Mouse (Mus musculus): ENCODE results near the gene Fzd7. TPM values are rescaled to one million over a fixed set of nuclear protein-coding genes. Genes with fewer than 3 reads are reported as not detected.

Fzd7 gene
- polyA plus RNA-seq, 1 experiment from 2014 or later = 5.4 TPM

DNA sequence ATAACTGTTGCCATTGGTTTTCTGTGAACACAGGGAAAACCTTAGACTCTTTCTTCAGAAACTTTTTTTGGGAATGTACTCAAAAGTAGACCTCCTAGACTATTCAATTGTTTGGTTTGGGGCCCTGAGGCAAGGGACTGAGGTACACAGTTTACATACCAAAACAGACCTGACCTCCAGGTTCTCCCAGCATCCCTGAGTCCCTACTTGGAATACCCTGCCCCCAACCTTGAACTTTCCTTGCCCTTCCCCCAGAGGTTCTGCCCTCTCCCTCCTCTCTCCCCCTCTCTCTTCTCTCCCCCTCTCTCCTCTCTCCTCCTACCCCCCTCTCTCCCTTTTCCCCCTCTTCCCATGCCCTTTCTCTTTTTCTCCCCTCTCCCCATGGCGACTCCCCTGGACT lies 40.2 kb downstream of the Fzd7 start:
- H3K4me3 ChIP-seq (ENCODE audit: control insufficient read depth in 1 of 2, insufficient read depth in 1 of 2, low read depth in 1 of 2, low read length in 2 of 2) = no peak overlapping the region
- no peak overlapping the region for H3K27ac ChIP-seq (replicated peaks in 1 of 2; ENCODE audit: control insufficient read depth in 1 of 2, insufficient read depth in 1 of 2, low read depth in 2 of 2, low read length in 2 of 2)
- no peaks in the 10 kb centered on the region for H3K9me3 ChIP-seq (ENCODE audit: control insufficient read depth, low read length)
- H3K4me1 ChIP-seq (ENCODE audit: control insufficient read depth in 2 of 2, insufficient read depth in 2 of 2, low read length in 2 of 2) = peaks cover 0 to 7% of the 10 kb centered on the region in 2 experiments; a peak in 1 of 4 replicates
- H3K36me3 ChIP-seq (ENCODE audit: control insufficient read depth, insufficient read depth, low read length) = no peaks in the 10 kb centered on the region
- 40% methylated on average over 1 of the region's 1 CpGs for WGBS
- H3K9ac ChIP-seq (ENCODE audit: low read length) = no peak overlapping the region
- H3K4me2 ChIP-seq (ENCODE audit: low read length) = no peak overlapping the region
- H3K27me3 ChIP-seq (ENCODE audit: control insufficient read depth, insufficient read depth, low read length) = no peaks in the 10 kb centered on the region
- ATAC-seq (ENCODE audit: insufficient number of reproducible peaks, insufficient read depth, low FRiP score, low read depth) = no peak

DNA sequence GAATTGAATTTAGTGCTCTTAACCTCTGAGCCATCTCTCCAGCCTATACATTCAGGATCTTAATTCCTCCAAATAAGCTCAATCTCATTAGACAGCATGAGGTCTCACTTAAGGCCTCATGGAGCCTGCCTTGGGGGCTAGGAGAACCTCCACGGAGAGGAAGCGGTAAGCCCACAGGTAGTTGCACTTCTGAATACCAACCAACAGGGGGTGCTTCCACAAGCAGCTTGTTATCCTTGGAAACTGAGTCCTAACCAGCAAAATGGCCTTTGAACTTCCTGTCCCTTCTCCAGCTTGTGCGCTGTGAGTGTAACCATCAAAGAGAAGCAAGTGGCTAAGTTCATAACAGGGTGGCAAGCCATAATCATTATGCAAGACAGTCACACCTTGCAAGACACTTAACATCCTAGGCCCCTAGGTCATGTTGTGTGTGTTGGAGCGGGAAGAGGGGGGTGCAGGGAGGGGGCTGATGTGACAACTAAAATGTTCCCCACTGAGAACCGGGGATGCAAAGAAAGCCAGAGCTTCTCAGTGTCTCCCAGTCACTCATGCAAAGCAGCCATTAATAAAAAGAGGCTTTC lies 41.2 kb downstream of the Fzd7 start:
- H3K4me3 ChIP-seq (ENCODE audit: control insufficient read depth in 1 of 2, insufficient read depth in 1 of 2, low read depth in 1 of 2, low read length in 2 of 2) = no peak overlapping the region

DNA sequence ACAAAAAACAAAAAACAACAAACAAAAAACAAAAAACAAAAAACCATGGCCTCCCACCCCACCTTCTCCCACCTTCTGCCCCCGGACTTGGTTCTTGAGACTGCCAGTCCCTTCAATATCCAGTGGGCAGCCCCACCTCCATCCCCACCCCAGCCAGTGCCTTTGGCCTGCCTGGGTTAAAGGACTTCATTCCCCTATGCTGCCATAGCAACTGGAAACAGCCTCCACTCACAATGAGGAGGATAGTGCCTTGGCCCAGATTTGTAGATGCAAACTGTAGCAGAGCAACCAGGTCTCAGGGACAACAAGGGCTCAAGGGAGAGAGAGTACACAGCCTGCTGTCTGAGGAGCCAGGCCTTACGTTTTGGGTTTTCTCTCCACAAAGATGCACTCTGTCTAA lies 41.8 kb downstream of the Fzd7 start:
- Histone ChIP-seq H3K27me3 (ENCODE audit: control insufficient read depth, insufficient read depth, low read length) (no peaks in the 10 kb centered on the region), H3K36me3 (ENCODE audit: control insufficient read depth, insufficient read depth, low read length) (no peaks in the 10 kb centered on the region), H3K9me3 (ENCODE audit: control insufficient read depth, low read length) (no peaks in the 10 kb centered on the region), H3K9ac (ENCODE audit: low read length) (no peak overlapping the region), H3K4me2 (ENCODE audit: low read length) (no peak overlapping the region), H3K4me3 (ENCODE audit: control insufficient read depth in 1 of 2, insufficient read depth in 1 of 2, low read depth in 1 of 2, low read length in 2 of 2) (no peak overlapping the region), H3K4me1 (ENCODE audit: control insufficient read depth in 2 of 2, insufficient read depth in 2 of 2, low read length in 2 of 2) (peaks cover 0 to 7% of the 10 kb centered on the region in 2 experiments; a peak in 1 of 4 replicates), H3K27ac (replicated peaks in 1 of 2; ENCODE audit: control insufficient read depth in 1 of 2, insufficient read depth in 1 of 2, low read depth in 2 of 2, low read length in 2 of 2) (no peak overlapping the region)
- no peak for ATAC-seq (ENCODE audit: insufficient number of reproducible peaks, insufficient read depth, low FRiP score, low read depth)
- WGBS = 65% methylated on average over 2 of the region's 2 CpGs

More for the DNA sequence above, 41.2 kb downstream of the Fzd7 start:
- H3K9ac ChIP-seq (ENCODE audit: low read length) = no peak overlapping the region
- H3K9me3 ChIP-seq (ENCODE audit: control insufficient read depth, low read length) = no peaks in the 10 kb centered on the region
- no peak overlapping the region for H3K27ac ChIP-seq (replicated peaks in 1 of 2; ENCODE audit: control insufficient read depth in 1 of 2, insufficient read depth in 1 of 2, low read depth in 2 of 2, low read length in 2 of 2)
- WGBS = 62% methylated on average over 5 of the region's 5 CpGs
- no peaks in the 10 kb centered on the region for H3K36me3 ChIP-seq (ENCODE audit: control insufficient read depth, insufficient read depth, low read length)
- no peak for ATAC-seq (ENCODE audit: insufficient number of reproducible peaks, insufficient read depth, low FRiP score, low read depth)
- H3K4me2 ChIP-seq (ENCODE audit: low read length) = no peak overlapping the region
- H3K4me1 ChIP-seq (ENCODE audit: control insufficient read depth in 2 of 2, insufficient read depth in 2 of 2, low read length in 2 of 2) = peaks cover 0 to 7% of the 10 kb centered on the region in 2 experiments; a peak in 1 of 4 replicates
- H3K27me3 ChIP-seq (ENCODE audit: control insufficient read depth, insufficient read depth, low read length) = no peaks in the 10 kb centered on the region

DNA sequence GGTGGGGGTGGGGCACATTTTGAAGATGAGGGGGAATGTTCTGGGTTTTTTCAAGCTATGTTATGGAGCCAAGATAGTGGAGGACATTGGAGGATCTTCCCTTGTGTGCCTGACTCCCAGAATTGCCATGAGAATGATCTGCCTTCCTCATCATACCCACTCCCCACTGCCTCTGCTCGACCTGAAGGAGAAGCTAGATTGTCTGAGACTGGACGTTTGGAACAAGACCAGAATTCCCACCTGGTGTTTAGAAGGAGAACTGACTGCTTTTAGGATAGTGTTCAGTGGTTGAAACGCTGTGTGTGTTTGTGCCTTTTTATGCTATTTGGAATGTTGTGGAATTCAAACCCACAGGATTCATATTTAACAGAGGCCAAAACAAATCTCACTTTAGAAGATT lies 42.5 kb downstream of the Fzd7 start:
- no peak overlapping the region for H3K4me3 ChIP-seq (ENCODE audit: control insufficient read depth in 1 of 2, insufficient read depth in 1 of 2, low read depth in 1 of 2, low read length in 2 of 2)
- H3K27me3 ChIP-seq (ENCODE audit: control insufficient read depth, insufficient read depth, low read length) = no peaks in the 10 kb centered on the region
- H3K27ac ChIP-seq (replicated peaks in 1 of 2; ENCODE audit: control insufficient read depth in 1 of 2, insufficient read depth in 1 of 2, low read depth in 2 of 2, low read length in 2 of 2) = no peak overlapping the region
- H3K36me3 ChIP-seq (ENCODE audit: control insufficient read depth, insufficient read depth, low read length) = no peaks in the 10 kb centered on the region
- 65% methylated on average over 3 of the region's 3 CpGs for WGBS
- H3K9me3 ChIP-seq (ENCODE audit: control insufficient read depth, low read length) = no peaks in the 10 kb centered on the region
- peaks cover 0 to 7% of the 10 kb centered on the region in 2 experiments; a peak in 1 of 4 replicates for H3K4me1 ChIP-seq (ENCODE audit: control insufficient read depth in 2 of 2, insufficient read depth in 2 of 2, low read length in 2 of 2)
- H3K9ac ChIP-seq (ENCODE audit: low read length) = no peak overlapping the region
- H3K4me2 ChIP-seq (ENCODE audit: low read length) = no peak overlapping the region
- ATAC-seq (ENCODE audit: insufficient number of reproducible peaks, insufficient read depth, low FRiP score, low read depth) = no peak

DNA sequence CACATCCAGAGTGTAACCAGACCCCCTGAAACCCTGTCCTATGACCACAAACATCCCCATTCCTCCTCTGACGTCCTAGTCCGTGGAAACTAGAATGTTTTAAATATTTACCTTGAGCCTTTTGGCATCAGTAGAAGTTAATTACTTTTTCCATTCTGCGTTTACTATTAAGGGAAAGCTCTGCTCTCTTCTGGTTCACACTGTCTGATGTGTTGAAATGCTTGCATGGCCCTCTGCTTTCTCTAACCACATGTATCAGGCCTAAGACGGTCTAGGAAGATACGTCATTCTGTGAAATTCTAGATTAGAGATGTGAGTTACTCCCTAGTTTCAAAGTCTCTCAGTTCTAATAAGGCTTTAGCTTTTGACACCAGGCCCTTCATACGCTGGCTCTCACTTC lies 45.0 kb downstream of the Fzd7 start:
- Histone ChIP-seq H3K27me3 (ENCODE audit: control insufficient read depth, insufficient read depth, low read length) (no peaks in the 10 kb centered on the region), H3K4me1 (ENCODE audit: control insufficient read depth in 2 of 2, insufficient read depth in 2 of 2, low read length in 2 of 2) (no peaks in the 10 kb centered on the region), H3K36me3 (ENCODE audit: control insufficient read depth, insufficient read depth, low read length) (no peaks in the 10 kb centered on the region), H3K4me3 (ENCODE audit: control insufficient read depth in 1 of 2, insufficient read depth in 1 of 2, low read depth in 1 of 2, low read length in 2 of 2) (no peak overlapping the region), H3K4me2 (ENCODE audit: low read length) (no peak overlapping the region), H3K27ac (replicated peaks in 1 of 2; ENCODE audit: control insufficient read depth in 1 of 2, insufficient read depth in 1 of 2, low read depth in 2 of 2, low read length in 2 of 2) (no peak overlapping the region), H3K9me3 (ENCODE audit: control insufficient read depth, low read length) (no peaks in the 10 kb centered on the region), H3K9ac (ENCODE audit: low read length) (no peak overlapping the region)
- WGBS = 70% methylated on average over 6 of the region's 6 CpGs
- no peak for ATAC-seq (ENCODE audit: insufficient number of reproducible peaks, insufficient read depth, low FRiP score, low read depth)

DNA sequence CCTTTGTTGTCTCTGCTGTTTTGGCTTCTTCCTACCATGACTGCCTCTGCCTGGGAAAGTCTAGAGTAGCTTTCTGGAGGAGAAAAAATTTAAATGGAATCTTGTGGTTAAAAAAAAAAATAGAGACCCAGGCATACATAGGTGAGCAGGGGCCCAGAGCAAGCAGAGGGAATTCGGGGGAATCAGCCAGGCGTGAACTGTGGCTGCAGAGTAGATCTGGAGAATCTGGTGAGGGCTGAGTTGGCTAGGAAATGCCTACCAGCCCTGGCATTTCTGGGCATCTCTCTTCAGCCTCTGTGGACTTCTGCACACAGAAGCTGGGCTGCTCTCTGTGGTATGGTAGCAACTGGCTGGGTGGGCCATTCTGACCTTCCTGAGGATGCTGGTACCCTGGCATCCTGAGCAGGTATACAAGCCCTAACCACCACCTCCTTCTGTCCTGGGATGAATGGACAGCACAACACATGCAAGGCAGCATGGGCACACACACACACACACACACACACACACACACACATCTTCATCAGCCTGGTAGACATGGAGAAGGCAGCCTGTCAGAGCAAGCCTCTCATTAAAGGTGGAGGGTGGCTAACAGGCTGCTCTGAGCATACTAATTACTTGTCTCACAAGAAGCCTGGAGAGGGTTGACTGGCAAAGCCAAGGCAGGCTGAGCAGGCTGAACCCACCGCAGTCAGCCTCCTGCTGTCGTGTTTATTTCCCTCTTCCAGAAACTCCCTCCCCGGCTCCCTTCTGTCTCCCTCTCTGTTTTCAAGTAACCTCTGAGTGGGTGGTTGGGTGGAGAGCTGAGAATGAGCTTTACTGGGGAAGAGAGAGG lies 53.0 kb downstream of the Fzd7 start:
- no peak for ATAC-seq (ENCODE audit: insufficient number of reproducible peaks, insufficient read depth, low FRiP score, low read depth)
- Histone ChIP-seq H3K27me3 (ENCODE audit: control insufficient read depth, insufficient read depth, low read length) (no peaks in the 10 kb centered on the region), H3K27ac (replicated peaks in 1 of 2; ENCODE audit: control insufficient read depth in 1 of 2, insufficient read depth in 1 of 2, low read depth in 2 of 2, low read length in 2 of 2) (no peak overlapping the region), H3K4me1 (ENCODE audit: control insufficient read depth in 2 of 2, insufficient read depth in 2 of 2, low read length in 2 of 2) (no peaks in the 10 kb centered on the region), H3K4me3 (ENCODE audit: control insufficient read depth in 1 of 2, insufficient read depth in 1 of 2, low read depth in 1 of 2, low read length in 2 of 2) (no peak overlapping the region), H3K9me3 (ENCODE audit: control insufficient read depth, low read length) (no peaks in the 10 kb centered on the region), H3K9ac (ENCODE audit: low read length) (no peak overlapping the region), H3K4me2 (ENCODE audit: low read length) (no peak overlapping the region), H3K36me3 (ENCODE audit: control insufficient read depth, insufficient read depth, low read length) (no peaks in the 10 kb centered on the region)
- WGBS = 31% methylated on average over 5 of the region's 5 CpGs

Data from heart, embryonic 14.5 days (tissue).